In the genomic region with DNA sequence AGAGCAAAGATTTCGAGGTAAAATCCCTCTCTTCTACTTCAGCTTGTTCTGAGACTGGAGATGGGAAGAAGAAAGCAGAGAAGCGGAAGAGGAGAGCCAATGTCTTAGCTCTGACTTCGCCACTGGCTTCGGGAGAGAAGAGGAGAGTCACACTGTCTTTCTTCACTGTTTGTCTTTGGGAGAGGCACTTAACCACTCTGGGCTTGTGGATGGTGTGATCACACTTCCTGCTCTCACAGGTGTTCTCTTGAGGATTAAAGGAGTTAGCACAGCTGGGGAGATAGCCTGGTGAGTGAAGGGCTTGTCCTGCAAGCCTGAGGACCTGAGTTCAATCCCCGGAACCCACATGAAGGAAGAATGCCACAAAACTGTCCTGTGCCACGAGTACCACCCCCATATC, we compare ENCODE assay signal across 27 mouse cellular contexts. TPM values are rescaled to one million over a fixed set of nuclear protein-coding genes. Genes with fewer than 3 reads are reported as not detected.
DNase-seq lines count a peak whose midpoint lies in the region; ATAC-seq and TF ChIP-seq lines count a peak whose summit lies in the region.
"Had no signal": no experiment of that assay in that cellular context is flagged by ENCODE, and none has a peak within 500 bp of the region (broad histone marks: within the 10 kb centered on the region; RNA-seq: fewer than 3 reads in every experiment).

No protein-coding gene starts in this region.

- peak overlapping the region; percentile 89 for H3K27ac ChIP-seq in thymus, adult 2 months (ENCODE audit: control insufficient read depth, insufficient read depth, low read length)
- no peak overlapping the region for H3K27ac ChIP-seq in hindbrain, embryonic 12.5 days
- H3K27ac ChIP-seq: embryonic facial prominence, embryonic 12.5 days; embryonic facial prominence, embryonic 15.5 days; forebrain, embryonic 12.5 days; forebrain, embryonic 15.5 days; heart, adult 2 months; heart, embryonic 10.5 days; heart, embryonic 13.5 days; hindbrain, embryonic 13.5 days had no signal

- no peak for TF ChIP-seq POLR2A in thymus, adult 2 months (IDR thresholded peaks at IDR 0.05; ENCODE audit: control insufficient read depth, extremely low read depth, insufficient read depth, low read length, poor library complexity)

- H3K27me3 ChIP-seq in thymus, adult 2 months (ENCODE audit: control insufficient read depth, insufficient read depth, low read length), result no peaks in the 10 kb centered on the region
- H3K27me3 ChIP-seq in hindbrain, embryonic 12.5 days, result peaks cover 6% of the 10 kb centered on the region; the same call in 1 of the 2 replicates
- H3K27me3 ChIP-seq: CH12.LX; embryonic facial prominence, embryonic 12.5 days; embryonic facial prominence, embryonic 15.5 days; forebrain, embryonic 12.5 days; forebrain, embryonic 15.5 days; hindbrain, embryonic 13.5 days; Patski had no signal

- H3K9me3 ChIP-seq in hindbrain, embryonic 12.5 days (replicated peaks), result no peaks in the 10 kb centered on the region
- H3K9me3 ChIP-seq: embryonic facial prominence, embryonic 12.5 days; embryonic facial prominence, embryonic 15.5 days; forebrain, embryonic 12.5 days; forebrain, embryonic 15.5 days; G1E; heart, embryonic 10.5 days; heart, embryonic 13.5 days; hindbrain, embryonic 13.5 days had no signal

- TF ChIP-seq CTCF in thymus, adult 2 months (IDR thresholded peaks at IDR 0.05; ENCODE audit: borderline replicate concordance, control insufficient read depth, extremely low read depth, insufficient read depth, low read length, poor library complexity), result no peak

- peak; percentile 33 for DNase-seq in T-cell, adult 2 months (ENCODE audit: low spot score)
- peak; percentile 55 for DNase-seq in thymus, adult 2 months
- DNase-seq in thymus, postnatal 25 days, result peak; percentile 59
- no peak for DNase-seq in adrenal gland, adult 2 months
- DNase-seq in embryo, embryonic 10 days (ENCODE audit: low spot score), result no peak
- DNase-seq: adrenal gland, adult 8-10 months; adrenal gland, postnatal 25 days; B cell, adult 2 months; cerebellum, adult 18-20 months; cerebellum, adult 9-10 months; cerebellum, postnatal 14 days; gastrocnemius, postnatal 25 days; heart, adult 2 months had no signal

- no peak overlapping the region for H3K4me3 ChIP-seq in thymus, adult 2 months (ENCODE audit: control insufficient read depth, insufficient read depth, low read length)
- no peak overlapping the region for H3K4me3 ChIP-seq in hindbrain, embryonic 12.5 days
- H3K4me3 ChIP-seq: embryonic facial prominence, embryonic 12.5 days; embryonic facial prominence, embryonic 15.5 days; forebrain, embryonic 12.5 days; forebrain, embryonic 15.5 days; heart, adult 2 months; heart, embryonic 10.5 days; heart, embryonic 13.5 days; hindbrain, embryonic 13.5 days had no signal

- no peak overlapping the region for H3K9ac ChIP-seq in hindbrain, embryonic 12.5 days
- H3K9ac ChIP-seq: embryonic facial prominence, embryonic 12.5 days; embryonic facial prominence, embryonic 15.5 days; forebrain, embryonic 12.5 days; forebrain, embryonic 15.5 days; heart, embryonic 13.5 days; hindbrain, embryonic 13.5 days had no signal

- peaks cover 57% of the 10 kb centered on the region for H3K4me1 ChIP-seq in thymus, adult 2 months (replicated peaks; ENCODE audit: control insufficient read depth, insufficient read depth, low read length)
- no peaks in the 10 kb centered on the region for H3K4me1 ChIP-seq in hindbrain, embryonic 12.5 days
- H3K4me1 ChIP-seq: embryonic facial prominence, embryonic 12.5 days; embryonic facial prominence, embryonic 15.5 days; forebrain, embryonic 12.5 days; forebrain, embryonic 15.5 days; heart, embryonic 10.5 days; heart, embryonic 13.5 days; hindbrain, embryonic 13.5 days had no signal

- H3K4me2 ChIP-seq in hindbrain, embryonic 12.5 days (replicated peaks), result no peak overlapping the region
- H3K4me2 ChIP-seq: embryonic facial prominence, embryonic 12.5 days; embryonic facial prominence, embryonic 15.5 days; forebrain, embryonic 12.5 days; forebrain, embryonic 15.5 days; heart, embryonic 13.5 days; hindbrain, embryonic 13.5 days had no signal

- WGBS in thymus, adult 2 months, result 12% methylated on average over 6 of the region's 6 CpGs
- WGBS in hindbrain, embryonic 12.5 days, result 78% methylated on average over 6 of the region's 6 CpGs

- H3K36me3 ChIP-seq in thymus, adult 2 months (ENCODE audit: control insufficient read depth, insufficient read depth, low read length), result no peaks in the 10 kb centered on the region
- no peaks in the 10 kb centered on the region for H3K36me3 ChIP-seq in hindbrain, embryonic 12.5 days
- H3K36me3 ChIP-seq: embryonic facial prominence, embryonic 12.5 days; embryonic facial prominence, embryonic 15.5 days; forebrain, embryonic 12.5 days; forebrain, embryonic 15.5 days; G1E; heart, embryonic 10.5 days; heart, embryonic 13.5 days; hindbrain, embryonic 13.5 days had no signal

- no peak for ATAC-seq in hindbrain, embryonic 12.5 days (ENCODE audit: low FRiP score)
- ATAC-seq: forebrain, embryonic 15.5 days; hindbrain, embryonic 16.5 days; inflammation-experienced regulatory T-cells, adult 6 months; intestine, embryonic 16.5 days had no signal

RNA-seq across cellular contexts. Expression of gene Tcf7, which starts 10.1 kb away (rescaled TPM):
- 2,910 and 3,273 TPM in 2 replicates for polyA plus RNA-seq in thymus, adult 2 months (2012; rRNA removed)
- 10 to 100 TPM; 32.1 to 48.6 TPM for total RNA-seq in adrenal gland, adult 2 months (2021)
- 56.1 and 60.3 TPM in 2 replicates for polyA plus RNA-seq in adrenal gland, adult 2 months (2012; rRNA removed)
- 7.6 and 8.6 TPM in 2 replicates for polyA plus RNA-seq in hindbrain, embryonic 12.5 days (2016; fragmentation: Nextera tagmentation; extraction: Ambion mirVana)
- total RNA-seq: G1E had no signal
- polyA plus RNA-seq: G1E had no signal

Comparison
In these comparisons a context has a peak if more than half of its experiments do, and no peak if none do; other contexts are left out.
1. DNase-seq: peak in T-cell, adult 2 months (single experiment), thymus, adult 2 months (single experiment) and thymus, postnatal 25 days (single experiment); none in adrenal gland, adult 2 months (single experiment) and embryo, embryonic 10 days (single experiment).
2. RNA of gene Tcf7, which starts 10.1 kb away (polyA plus RNA-seq): 2,910 to 3,273 TPM in thymus, adult 2 months; 56.1 to 60.3 TPM in adrenal gland, adult 2 months and 7.6 to 8.6 TPM in hindbrain, embryonic 12.5 days; every median in the first group is over 10 times any median in the second.